Mouse (Mus musculus): ENCODE measurements around the gene Ctdspl. TPM values are rescaled to one million over a fixed set of nuclear protein-coding genes. Genes with fewer than 3 reads are reported as not detected.

Ctdspl gene
- polyA plus RNA-seq, 1 experiment, result 4.9 TPM

GRCm38 (mm10) chr9:119003990-119004702 lies 77.9 kb downstream of the Ctdspl start:
- H3K4me3 ChIP-seq, result no peak overlapping the region
- H3K4me2 ChIP-seq (ENCODE audit: low read depth), result no peak overlapping the region
- peaks cover 11% of the 10 kb centered on the region for H3K79me2 ChIP-seq (ENCODE audit: control insufficient read depth, insufficient read depth)

DNA sequence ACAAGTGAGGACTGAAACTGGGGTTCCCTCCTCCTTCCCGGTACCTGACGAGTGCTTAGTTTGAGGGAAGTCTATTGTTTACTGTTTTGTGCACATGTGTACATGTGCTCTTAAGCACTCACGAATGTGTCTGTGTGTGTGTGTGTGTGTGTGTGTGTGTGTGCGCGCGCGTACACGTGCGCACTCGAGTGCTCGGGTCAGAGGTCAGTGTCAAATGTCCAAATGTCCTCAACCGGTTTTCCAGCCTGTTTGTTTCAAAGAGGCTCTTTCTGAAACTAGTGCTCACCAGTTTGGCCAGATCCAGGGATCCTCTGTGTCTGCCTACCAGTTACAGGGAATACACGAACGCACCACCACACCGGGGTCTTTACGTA lies 78.4 kb downstream of the Ctdspl start:
- Histone ChIP-seq H3ac (ENCODE audit: control insufficient read depth, insufficient read length) (no peak overlapping the region), H3K4me3 (no peak overlapping the region), H3K4me2 (ENCODE audit: low read depth) (no peak overlapping the region), H3K79me2 (ENCODE audit: control insufficient read depth, insufficient read depth) (peaks cover 11% of the 10 kb centered on the region), H3K27me3 (ENCODE audit: control insufficient read depth, insufficient read depth, insufficient read length) (no peaks in the 10 kb centered on the region), H3K36me3 (ENCODE audit: control insufficient read depth, insufficient read depth) (no peaks in the 10 kb centered on the region)
- TF ChIP-seq USF1 (IDR thresholded peaks at IDR 0.05; ENCODE audit: low read depth) (no peak), TCF3 (IDR thresholded peaks at IDR 0.05; ENCODE audit: insufficient read length, low read depth) (no peak), MAX (IDR thresholded peaks at IDR 0.05; ENCODE audit: low read depth) (no peak), POLR2AphosphoS2 (IDR thresholded peaks at IDR 0.05; ENCODE audit: insufficient read length, low read depth) (no peak), REST (IDR thresholded peaks at IDR 0.05; ENCODE audit: insufficient read depth, insufficient read length) (no peak), MYOG (IDR thresholded peaks at IDR 0.05; ENCODE audit: control insufficient read depth in 1 of 3, insufficient read depth in 1 of 3, insufficient read length in 2 of 3, low read depth in 2 of 3) (no peak), TCF12 (IDR thresholded peaks at IDR 0.05; ENCODE audit: insufficient read depth, poor library complexity, severe bottlenecking) (no peak), MYOD1 (IDR thresholded peaks at IDR 0.05; ENCODE audit: control insufficient read depth in 1 of 3, insufficient read length in 2 of 3, low read depth in 2 of 3) (no peak), POLR2A (IDR thresholded peaks at IDR 0.05; ENCODE audit: insufficient read length, low read depth) (no peak), E2F4 (IDR thresholded peaks at IDR 0.05; ENCODE audit: insufficient read depth) (no peak), CEBPB (IDR thresholded peaks at IDR 0.05; ENCODE audit: insufficient read depth, poor library complexity, severe bottlenecking) (no peak), SRF (IDR thresholded peaks at IDR 0.05; ENCODE audit: control insufficient read depth, insufficient read length, low read depth) (no peak)

More at GRCm38 (mm10) chr9:119003990-119004702, 77.9 kb downstream of the Ctdspl start:
- Histone ChIP-seq H3ac (ENCODE audit: control insufficient read depth, insufficient read length) (no peak overlapping the region), H3K27me3 (ENCODE audit: control insufficient read depth, insufficient read depth, insufficient read length) (no peaks in the 10 kb centered on the region), H3K36me3 (ENCODE audit: control insufficient read depth, insufficient read depth) (no peaks in the 10 kb centered on the region)
- TF ChIP-seq MYOD1 (IDR thresholded peaks at IDR 0.05; ENCODE audit: control insufficient read depth in 1 of 3, insufficient read length in 2 of 3, low read depth in 2 of 3) (no peak), SRF (IDR thresholded peaks at IDR 0.05; ENCODE audit: control insufficient read depth, insufficient read length, low read depth) (no peak), REST (IDR thresholded peaks at IDR 0.05; ENCODE audit: insufficient read depth, insufficient read length) (no peak), CEBPB (IDR thresholded peaks at IDR 0.05; ENCODE audit: insufficient read depth, poor library complexity, severe bottlenecking) (no peak), TCF12 (IDR thresholded peaks at IDR 0.05; ENCODE audit: insufficient read depth, poor library complexity, severe bottlenecking) (no peak), E2F4 (IDR thresholded peaks at IDR 0.05; ENCODE audit: insufficient read depth) (no peak), POLR2A (IDR thresholded peaks at IDR 0.05; ENCODE audit: insufficient read length, low read depth) (no peak), USF1 (IDR thresholded peaks at IDR 0.05; ENCODE audit: low read depth) (no peak), POLR2AphosphoS2 (IDR thresholded peaks at IDR 0.05; ENCODE audit: insufficient read length, low read depth) (no peak), MAX (IDR thresholded peaks at IDR 0.05; ENCODE audit: low read depth) (no peak), TCF3 (IDR thresholded peaks at IDR 0.05; ENCODE audit: insufficient read length, low read depth) (no peak), MYOG (IDR thresholded peaks at IDR 0.05; ENCODE audit: control insufficient read depth in 1 of 3, insufficient read depth in 1 of 3, insufficient read length in 2 of 3, low read depth in 2 of 3) (no peak)

GRCm38 (mm10) chr9:119005303-119006029 lies 79.2 kb downstream of the Ctdspl start:
- Histone ChIP-seq H3ac (ENCODE audit: control insufficient read depth, insufficient read length) (no peak overlapping the region), H3K4me3 (no peak overlapping the region), H3K27me3 (ENCODE audit: control insufficient read depth, insufficient read depth, insufficient read length) (no peaks in the 10 kb centered on the region), H3K36me3 (ENCODE audit: control insufficient read depth, insufficient read depth) (no peaks in the 10 kb centered on the region), H3K4me2 (ENCODE audit: low read depth) (no peak overlapping the region), H3K79me2 (ENCODE audit: control insufficient read depth, insufficient read depth) (peaks cover 11% of the 10 kb centered on the region)
- TF ChIP-seq E2F4 (IDR thresholded peaks at IDR 0.05; ENCODE audit: insufficient read depth) (no peak), CEBPB (IDR thresholded peaks at IDR 0.05; ENCODE audit: insufficient read depth, poor library complexity, severe bottlenecking) (no peak), USF1 (IDR thresholded peaks at IDR 0.05; ENCODE audit: low read depth) (no peak), MYOD1 (IDR thresholded peaks at IDR 0.05; ENCODE audit: control insufficient read depth in 1 of 3, insufficient read length in 2 of 3, low read depth in 2 of 3) (no peak), MAX (IDR thresholded peaks at IDR 0.05; ENCODE audit: low read depth) (no peak), TCF3 (IDR thresholded peaks at IDR 0.05; ENCODE audit: insufficient read length, low read depth) (no peak), TCF12 (IDR thresholded peaks at IDR 0.05; ENCODE audit: insufficient read depth, poor library complexity, severe bottlenecking) (no peak), SRF (IDR thresholded peaks at IDR 0.05; ENCODE audit: control insufficient read depth, insufficient read length, low read depth) (no peak), POLR2AphosphoS2 (IDR thresholded peaks at IDR 0.05; ENCODE audit: insufficient read length, low read depth) (no peak)

- H3K4me2 ChIP-seq (ENCODE audit: low read depth), result no peak overlapping the region
- no peak overlapping the region for H3K4me3 ChIP-seq
- H3K27me3 ChIP-seq (ENCODE audit: control insufficient read depth, insufficient read depth, insufficient read length), result no peaks in the 10 kb centered on the region
- H3K36me3 ChIP-seq (ENCODE audit: control insufficient read depth, insufficient read depth), result no peaks in the 10 kb centered on the region
- no peak for TF ChIP-seq POLR2A (IDR thresholded peaks at IDR 0.05; ENCODE audit: insufficient read length, low read depth)
- TF ChIP-seq POLR2AphosphoS2 (IDR thresholded peaks at IDR 0.05; ENCODE audit: insufficient read length, low read depth), result no peak
- TF ChIP-seq USF1 (IDR thresholded peaks at IDR 0.05; ENCODE audit: low read depth), result no peak
- no peak for TF ChIP-seq MAX (IDR thresholded peaks at IDR 0.05; ENCODE audit: low read depth)
- H3ac ChIP-seq (ENCODE audit: control insufficient read depth, insufficient read length), result no peak overlapping the region
- no peaks in the 10 kb centered on the region for H3K79me2 ChIP-seq (ENCODE audit: control insufficient read depth, insufficient read depth)
Measured at GRCm38 (mm10) chr9:119007266-119007665, 81.0 kb downstream of the Ctdspl start.

All from myocyte (in vitro differentiated cells).